Mouse (Mus musculus): ENCODE data around the gene Tmbim6.

- no peak for TF ChIP-seq CTCF (IDR thresholded peaks at IDR 0.05; ENCODE audit: borderline replicate concordance, insufficient read depth, low read length)
- TF ChIP-seq POLR2A (IDR thresholded peaks at IDR 0.05; ENCODE audit: low read depth, low read length), result no peak
These were observed 5.9 kb upstream of the Tmbim6 start for GRCm38 (mm10) chr15:99386796-99387195.

Measured in embryonic fibroblast, embryonic 13.5 days (primary cell).